Mouse (Mus musculus): ENCODE measurements around the gene Vps29. TPM values are rescaled to one million over a fixed set of nuclear protein-coding genes. Genes with fewer than 3 reads are reported as not detected.

The Vps29 gene
- 32.0 and 34.8 TPM in 2 replicates for polyA plus RNA-seq (2011; ENCODE audit: insufficient read depth, insufficient read length, low replicate concordance, missing spikeins)

DNA sequence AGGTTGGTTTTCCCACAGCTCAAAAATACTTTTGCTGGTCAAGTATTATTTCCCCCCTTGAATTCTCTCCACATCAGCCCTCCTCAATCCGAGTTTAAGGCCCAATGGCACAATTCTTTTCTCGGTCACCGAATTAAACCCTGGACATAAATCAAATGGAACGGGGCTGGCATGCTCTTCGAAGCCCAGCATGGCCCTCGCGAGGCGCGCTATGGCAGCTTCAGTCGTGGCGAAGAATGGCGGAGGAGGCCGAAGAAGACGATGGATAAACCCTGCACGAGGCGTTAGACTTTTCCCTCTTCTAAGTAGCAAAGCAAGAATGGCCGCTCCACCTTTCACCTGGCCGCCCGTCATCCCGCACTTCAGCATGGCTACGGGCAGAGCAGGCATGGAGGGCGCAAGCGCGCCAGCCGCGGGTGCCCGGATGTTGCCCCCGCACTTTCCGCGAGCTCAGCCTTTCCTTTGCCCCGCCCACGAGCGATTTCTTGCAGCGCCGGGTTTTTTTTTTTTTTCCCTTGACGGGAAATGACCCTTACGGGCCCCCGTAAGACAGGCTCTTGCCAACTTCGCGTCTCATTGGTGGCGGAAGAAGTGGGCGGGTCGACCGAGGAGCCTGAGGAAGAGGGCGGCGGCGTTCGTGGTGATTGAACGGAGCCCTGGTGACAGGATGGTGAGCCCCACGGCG, at the start of gene Vps29, which contains the start of gene Rad9b:
Gene Vps29 (plus strand): TSS at position 563 of the 685 bp plus-strand sequence.
Gene Rad9b (minus strand): TSS at position 427 of the 685 bp plus-strand sequence.
- peak within 1 kb of the TSS; percentile 65 for H3K27ac ChIP-seq (ENCODE audit: control insufficient read depth, insufficient read depth, low read depth, low read length, poor library complexity)
- H3K4me1 ChIP-seq (ENCODE audit: control insufficient read depth, insufficient read depth, low read length) = no peaks in the 10 kb centered on the region; the same call in 1 of the 2 replicates
- under 1% methylated on average over 51 of the region's 51 CpGs for WGBS
- TF ChIP-seq CTCF (IDR thresholded peaks at IDR 0.05; ENCODE audit: control insufficient read depth, insufficient read depth, low read length) = no peak
- TF ChIP-seq POLR2A (IDR thresholded peaks at IDR 0.05; ENCODE audit: borderline replicate concordance, control insufficient read depth, low read depth, low read length) = peak; percentile 50; the same call in 1 of the 2 replicates
- H3K4me3 ChIP-seq (replicated peaks; ENCODE audit: control insufficient read depth, low read depth, low read length) = peak within 1 kb of the TSS; percentile 85

DNA sequence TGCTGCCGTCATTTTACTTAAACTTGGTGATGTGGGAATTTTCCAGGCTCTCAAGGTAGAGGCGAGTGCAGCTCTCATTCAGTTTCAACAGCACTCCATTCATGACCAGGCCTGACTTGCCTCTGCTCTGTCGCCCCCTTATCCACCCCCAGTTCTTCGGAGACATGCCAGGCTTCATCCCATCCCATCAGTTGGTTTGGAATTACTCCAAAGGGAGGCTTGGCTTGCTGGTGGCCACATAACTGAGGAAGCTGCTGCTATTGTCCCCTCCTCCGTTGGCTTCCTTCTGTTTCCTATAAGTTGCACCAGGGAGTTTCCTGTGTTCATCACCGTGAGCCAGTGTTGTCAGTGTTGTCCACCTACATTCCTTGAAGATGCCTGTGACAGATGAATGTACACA, 49.6 kb upstream of the Vps29 start:
- 45% methylated on average over 6 of the region's 6 CpGs for WGBS
- peaks cover 6% of the 10 kb centered on the region for H3K4me1 ChIP-seq (ENCODE audit: control insufficient read depth, insufficient read depth, low read length)
- TF ChIP-seq CTCF (IDR thresholded peaks at IDR 0.05; ENCODE audit: control insufficient read depth, insufficient read depth, low read length) (no peak), POLR2A (IDR thresholded peaks at IDR 0.05; ENCODE audit: borderline replicate concordance, control insufficient read depth, low read depth, low read length) (no peak)
- H3K27ac ChIP-seq (ENCODE audit: control insufficient read depth, insufficient read depth, low read depth, low read length, poor library complexity) = no peak overlapping the region
- H3K4me3 ChIP-seq (replicated peaks; ENCODE audit: control insufficient read depth, low read depth, low read length) = no peak overlapping the region

DNA sequence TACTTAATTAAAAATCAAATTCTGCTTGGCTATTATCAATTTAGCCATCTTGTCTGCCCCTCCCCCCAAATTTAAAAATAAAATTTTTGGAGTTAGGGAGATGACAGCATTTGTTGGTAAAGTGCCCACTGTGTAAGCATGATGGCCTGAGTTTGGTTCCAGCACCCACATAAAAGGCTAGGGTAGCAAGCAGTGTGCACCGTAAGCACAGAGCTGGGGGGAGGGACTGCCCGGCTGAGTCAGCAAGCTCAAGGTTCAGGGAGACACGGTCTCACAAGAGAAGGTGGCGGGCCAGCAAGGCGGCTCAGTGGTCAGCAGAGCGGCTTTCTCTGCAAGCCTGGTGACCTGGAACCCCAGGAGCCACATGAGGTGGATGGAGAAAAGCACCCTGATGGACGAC, 48.7 kb upstream of the Vps29 start:
- Histone ChIP-seq H3K4me3 (replicated peaks; ENCODE audit: control insufficient read depth, low read depth, low read length) (no peak overlapping the region), H3K27ac (ENCODE audit: control insufficient read depth, insufficient read depth, low read depth, low read length, poor library complexity) (no peak overlapping the region), H3K4me1 (ENCODE audit: control insufficient read depth, insufficient read depth, low read length) (peaks cover 6% of the 10 kb centered on the region)
- no peak for TF ChIP-seq CTCF (IDR thresholded peaks at IDR 0.05; ENCODE audit: control insufficient read depth, insufficient read depth, low read length)
- WGBS = 78% methylated on average over 7 of the region's 7 CpGs

DNA sequence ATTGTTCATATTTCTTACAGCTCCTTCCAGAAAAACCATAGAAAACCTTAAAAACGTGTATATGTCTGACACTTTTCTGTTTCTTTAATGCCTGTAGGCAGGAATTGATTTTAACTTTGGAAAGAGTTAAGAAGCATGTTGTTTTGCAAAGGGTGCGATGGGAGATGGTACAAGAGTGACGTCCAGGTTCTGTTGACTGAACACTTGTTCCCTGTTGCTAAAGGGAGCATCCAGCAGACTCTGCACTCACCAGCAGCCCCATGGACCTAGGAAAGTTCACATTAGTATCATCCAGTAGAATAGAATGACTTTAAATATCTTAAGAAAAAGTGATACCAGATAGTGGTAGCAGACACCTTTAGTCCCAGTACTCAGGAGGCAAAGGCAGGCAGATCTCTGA, 47.6 kb upstream of the Vps29 start:
- peaks cover 6% of the 10 kb centered on the region for H3K4me1 ChIP-seq (ENCODE audit: control insufficient read depth, insufficient read depth, low read length)
- WGBS = 82% methylated on average over 3 of the region's 3 CpGs
- no peak overlapping the region for H3K4me3 ChIP-seq (replicated peaks; ENCODE audit: control insufficient read depth, low read depth, low read length)
- TF ChIP-seq POLR2A (IDR thresholded peaks at IDR 0.05; ENCODE audit: borderline replicate concordance, control insufficient read depth, low read depth, low read length) = no peak
- no peak for TF ChIP-seq CTCF (IDR thresholded peaks at IDR 0.05; ENCODE audit: control insufficient read depth, insufficient read depth, low read length)
- no peak overlapping the region for H3K27ac ChIP-seq (ENCODE audit: control insufficient read depth, insufficient read depth, low read depth, low read length, poor library complexity)

DNA sequence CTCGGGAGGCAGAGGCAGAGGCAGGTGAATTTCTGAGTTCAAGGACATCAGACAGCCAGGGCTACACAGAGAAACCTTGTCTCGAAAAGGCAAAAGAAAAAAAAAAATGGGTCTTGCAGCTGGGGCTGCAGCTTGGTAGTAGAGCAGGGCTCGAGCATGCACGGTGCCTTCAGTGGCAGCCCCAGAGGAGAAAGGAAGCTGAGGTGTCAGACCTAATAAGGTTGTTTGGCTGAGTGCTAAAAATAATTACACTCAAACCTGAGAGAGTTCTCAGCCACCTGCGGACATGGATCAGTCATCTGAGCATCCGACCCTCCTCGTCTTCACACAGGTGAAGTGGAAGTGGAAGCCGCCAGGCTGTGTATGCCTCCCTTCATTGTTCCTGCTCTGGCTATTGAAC, 43.5 kb upstream of the Vps29 start:
- WGBS = 62% methylated on average over 8 of the region's 8 CpGs
- peaks cover 8% of the 10 kb centered on the region for H3K4me1 ChIP-seq (ENCODE audit: control insufficient read depth, insufficient read depth, low read length)
- TF ChIP-seq CTCF (IDR thresholded peaks at IDR 0.05; ENCODE audit: control insufficient read depth, insufficient read depth, low read length) = no peak
- TF ChIP-seq POLR2A (IDR thresholded peaks at IDR 0.05; ENCODE audit: borderline replicate concordance, control insufficient read depth, low read depth, low read length) = no peak

DNA sequence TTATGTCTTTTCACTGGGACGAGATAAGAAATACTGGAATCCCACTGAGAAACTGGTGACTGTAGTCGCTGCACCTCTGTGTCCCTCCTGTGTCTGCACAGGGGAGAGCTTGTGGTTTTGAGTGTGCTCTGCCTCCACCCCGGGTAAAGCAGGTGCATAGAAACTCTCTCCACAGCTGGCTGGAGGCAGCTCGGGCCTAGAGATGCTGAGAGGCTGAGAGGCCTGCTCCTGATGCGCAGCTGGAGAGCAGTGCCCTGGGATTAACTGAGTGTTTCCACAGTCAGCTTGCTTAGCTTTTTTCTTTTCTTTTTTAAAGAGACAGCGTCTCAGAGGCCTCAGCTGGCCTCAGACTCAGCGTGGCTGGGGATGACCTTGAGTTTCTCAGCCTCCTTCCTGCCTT, 42.5 kb upstream of the Vps29 start:
- no peak overlapping the region for H3K4me3 ChIP-seq (replicated peaks; ENCODE audit: control insufficient read depth, low read depth, low read length)
- H3K27ac ChIP-seq (ENCODE audit: control insufficient read depth, insufficient read depth, low read depth, low read length, poor library complexity) = no peak overlapping the region
- H3K4me1 ChIP-seq (ENCODE audit: control insufficient read depth, insufficient read depth, low read length) = peaks cover 8% of the 10 kb centered on the region
- TF ChIP-seq POLR2A (IDR thresholded peaks at IDR 0.05; ENCODE audit: borderline replicate concordance, control insufficient read depth, low read depth, low read length) (no peak), CTCF (IDR thresholded peaks at IDR 0.05; ENCODE audit: control insufficient read depth, insufficient read depth, low read length) (no peak)
- 63% methylated on average over 7 of the region's 7 CpGs for WGBS

More for the DNA sequence above, 43.5 kb upstream of the Vps29 start:
- no peak overlapping the region for H3K27ac ChIP-seq (ENCODE audit: control insufficient read depth, insufficient read depth, low read depth, low read length, poor library complexity)
- H3K4me3 ChIP-seq (replicated peaks; ENCODE audit: control insufficient read depth, low read depth, low read length) = no peak overlapping the region

DNA sequence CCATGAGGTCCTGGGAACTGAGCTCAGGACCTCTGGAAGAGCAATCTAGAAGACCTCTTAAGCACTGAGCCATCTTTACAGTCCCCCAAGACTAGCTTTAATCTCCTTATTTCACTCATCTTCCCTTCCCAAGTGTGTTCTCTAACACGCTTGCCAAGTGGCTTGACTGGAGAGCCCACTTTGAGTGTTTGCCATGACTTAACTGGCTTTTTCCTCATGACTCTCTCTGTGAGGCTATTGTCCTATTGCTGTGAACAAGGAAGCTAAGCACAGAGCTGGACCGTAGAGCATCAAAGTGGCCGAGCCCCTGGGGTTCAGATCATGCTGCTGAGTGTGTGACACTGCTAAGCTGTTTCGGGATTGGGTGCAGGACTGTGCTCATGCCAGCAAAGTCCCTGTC, 41.8 kb upstream of the Vps29 start:
- Histone ChIP-seq H3K4me3 (replicated peaks; ENCODE audit: control insufficient read depth, low read depth, low read length) (no peak overlapping the region), H3K27ac (ENCODE audit: control insufficient read depth, insufficient read depth, low read depth, low read length, poor library complexity) (no peak overlapping the region), H3K4me1 (ENCODE audit: control insufficient read depth, insufficient read depth, low read length) (peaks cover 8% of the 10 kb centered on the region)
- no peak for TF ChIP-seq CTCF (IDR thresholded peaks at IDR 0.05; ENCODE audit: control insufficient read depth, insufficient read depth, low read length)
- no peak for TF ChIP-seq POLR2A (IDR thresholded peaks at IDR 0.05; ENCODE audit: borderline replicate concordance, control insufficient read depth, low read depth, low read length)
- 84% methylated on average over 4 of the region's 4 CpGs for WGBS

DNA sequence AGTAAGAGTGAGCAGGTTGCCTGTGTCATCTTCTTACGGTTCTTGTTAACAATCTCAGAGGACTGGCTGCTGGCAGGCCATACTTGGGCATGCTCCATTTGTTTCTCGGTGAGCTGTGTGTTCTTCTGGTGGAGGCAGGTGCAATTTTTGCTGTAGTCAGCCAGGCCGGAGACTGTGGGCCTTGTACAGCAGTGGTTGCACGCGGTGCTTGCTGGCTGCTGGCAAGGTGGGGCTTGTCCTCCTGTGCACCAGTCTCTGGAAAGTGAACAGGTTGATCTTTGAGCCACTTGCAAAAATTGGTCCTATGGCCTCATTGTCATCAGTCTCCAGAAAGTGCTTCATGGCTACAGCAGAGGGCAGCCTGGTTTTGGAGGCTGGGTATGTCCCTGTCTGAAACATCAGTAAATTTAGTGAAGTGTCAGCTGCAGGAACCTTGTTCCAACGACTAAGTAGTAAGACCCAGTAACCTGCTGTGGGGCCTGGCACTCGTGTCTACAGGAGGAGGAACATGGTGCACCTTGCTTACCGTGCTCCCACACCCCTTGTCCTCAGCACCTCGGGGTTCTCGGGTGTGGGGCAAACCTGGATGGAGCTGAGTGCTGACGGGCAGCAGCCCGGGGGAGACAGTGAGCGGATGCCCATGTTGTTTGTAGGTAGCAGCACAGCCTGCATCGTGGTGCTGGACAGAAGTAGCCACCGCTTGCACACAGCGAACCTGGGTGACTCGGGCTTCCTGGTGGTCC, 41.1 kb upstream of the Vps29 start:
- 79% methylated on average over 17 of the region's 17 CpGs for WGBS
- Histone ChIP-seq H3K4me1 (ENCODE audit: control insufficient read depth, insufficient read depth, low read length) (peaks cover 10% of the 10 kb centered on the region), H3K4me3 (replicated peaks; ENCODE audit: control insufficient read depth, low read depth, low read length) (no peak overlapping the region), H3K27ac (ENCODE audit: control insufficient read depth, insufficient read depth, low read depth, low read length, poor library complexity) (no peak overlapping the region)
- TF ChIP-seq POLR2A (IDR thresholded peaks at IDR 0.05; ENCODE audit: borderline replicate concordance, control insufficient read depth, low read depth, low read length) (no peak), CTCF (IDR thresholded peaks at IDR 0.05; ENCODE audit: control insufficient read depth, insufficient read depth, low read length) (no peak)

All from bone marrow, adult 2 months (tissue).